Mouse (Mus musculus) kidney, postnatal 0 days (tissue): Measurements from ENCODE around the gene Hspa12a. TPM values are rescaled to one million over a fixed set of nuclear protein-coding genes. Genes with fewer than 3 reads are reported as not detected.

Experiments
- ATAC-seq: fragments of 200-750 bp; cut with Nextera tagmentation; replicated peaks from 2 replicates; pipeline ENCODE4 v1.8.0; 2017; ENCODE audit warnings: low read depth, moderate number of reproducible peaks, moderate TSS enrichment, moderate library complexity; ENCODE audit not compliant: low FRiP score
- DNase-seq: peaks from one replicate; pipeline ENCODE4 v3.0.0-alpha.2; 2016; ENCODE audit warnings: low spot score
- H3K27ac ChIP-seq: fragments of 300-500 bp; sonication (generic); 2 replicates; pipeline ENCODE4 v1.5.1; 2014; ENCODE audit warnings: mild to moderate bottlenecking
- H3K27me3 ChIP-seq: fragments of 300-500 bp; sonication (generic); 2 replicates; pipeline ENCODE4 v1.6.1; 2014; ENCODE audit warnings: low read length, mixed read lengths; ENCODE audit not compliant: insufficient read depth
- H3K36me3 ChIP-seq: fragments of 300-500 bp; sonication (generic); 2 replicates; pipeline ENCODE4 v1.6.1; 2014; ENCODE audit warnings: low read length, mixed read lengths; ENCODE audit not compliant: insufficient read depth
- H3K4me1 ChIP-seq: fragments of 300-500 bp; sonication (generic); replicated peaks from 2 replicates; pipeline ENCODE4 v1.6.1; 2014; ENCODE audit warnings: antibody characterized with exemption, low read length, mixed read lengths; ENCODE audit not compliant: insufficient read depth
- H3K4me2 ChIP-seq: fragments of 300-500 bp; sonication (generic); 2 replicates; pipeline ENCODE4 v1.6.1; 2014; ENCODE audit warnings: mild to moderate bottlenecking, low read length, moderate library complexity, mixed read lengths
- H3K4me3 ChIP-seq: fragments of 300-500 bp; sonication (generic); replicated peaks from 2 replicates; pipeline ENCODE4 v1.5.1; 2014; ENCODE audit warnings: low read depth, low read length
- H3K9ac ChIP-seq: fragments of 300-500 bp; sonication (generic); 2 replicates; pipeline ENCODE4 v1.6.1; 2014; ENCODE audit warnings: low read depth, low read length
- H3K9me3 ChIP-seq: fragments of 300-500 bp; sonication (generic); replicated peaks from 2 replicates; pipeline ENCODE4 v1.6.1; 2016; ENCODE audit warnings: low read length, inconsistent platforms, mixed read lengths
- CTCF ChIP-seq: IDR thresholded peaks from 2 replicates; pipeline ENCODE4 v1.5.1; 2016; ENCODE audit warnings: antibody characterized with exemption, low read depth, mild to moderate bottlenecking, moderate library complexity
- WGBS: fragments of 180-500 bp; shearing (Covaris S2); extraction: QIAGEN DNeasy Blood & Tissue Kit; methylation state at CpG from one replicate; pipeline ENCODE4 v1.1.7; 2014; 5-methylcytosine and 5-hydroxymethylcytosine counted together
- polyA plus RNA-seq: library from polyadenylated mRNA; unstranded; fragments of >200 nt; fragmentation: Nextera tagmentation; extraction: Ambion mirVana; gene quantifications from 2 replicates; pipeline ENCODE4 v1.2.1, GENCODE M21; 2015

The Hspa12a gene
- polyA plus RNA-seq, 1 experiment from 2014 or later, result 13.4 TPM

DNA sequence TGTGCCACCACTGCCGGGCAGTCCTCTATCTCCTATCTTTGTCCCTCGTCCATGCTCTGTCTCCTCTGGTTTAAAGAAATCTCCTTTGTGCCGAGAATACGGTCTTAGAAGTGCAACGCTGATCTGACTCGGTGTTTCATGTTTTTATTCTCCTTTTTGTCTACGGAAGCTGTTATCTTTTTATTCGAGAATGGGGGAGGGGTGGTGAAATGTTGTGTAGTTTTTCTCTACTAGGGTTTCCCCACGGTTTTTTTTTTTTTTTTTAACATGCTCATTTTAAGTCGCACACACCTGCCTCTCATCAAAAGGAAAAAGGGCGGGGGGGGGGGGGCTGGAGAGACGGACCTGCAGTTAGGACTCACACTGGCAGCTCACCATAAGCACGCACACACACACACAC lies 8.8 kb upstream of the Hspa12a start:
- WGBS, result 71% methylated on average over 13 of the region's 13 CpGs
- Histone ChIP-seq H3K4me3 (no peak overlapping the region), H3K9me3 (no peaks in the 10 kb centered on the region), H3K9ac (no peak overlapping the region), H3K4me2 (no peak overlapping the region), H3K4me1 (no peaks in the 10 kb centered on the region), H3K27me3 (no peaks in the 10 kb centered on the region), H3K27ac (no peak overlapping the region), H3K36me3 (no peaks in the 10 kb centered on the region)
- DNase-seq (no peak), ATAC-seq (no peak)
- TF ChIP-seq CTCF, result no peak

DNA sequence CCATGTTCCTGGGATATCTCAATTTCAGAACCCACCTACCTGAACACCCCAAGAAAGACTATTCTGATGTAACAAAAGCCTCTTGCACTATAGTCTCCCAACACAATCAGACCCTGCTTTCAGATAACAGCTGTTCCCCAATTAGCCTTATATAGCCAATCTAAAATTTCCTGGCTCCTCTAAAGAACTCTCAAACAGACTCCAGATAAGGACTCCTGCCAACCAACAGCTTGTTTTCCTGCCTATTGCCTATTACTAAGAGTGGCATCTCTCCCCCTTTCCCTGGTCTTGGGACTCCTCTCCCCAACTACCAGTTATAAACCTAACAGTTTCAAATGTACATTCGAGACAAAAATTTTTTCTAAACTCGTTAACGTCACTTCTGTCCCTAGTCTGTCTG lies 8.1 kb upstream of the Hspa12a start:
- Histone ChIP-seq H3K9ac (no peak overlapping the region), H3K27me3 (no peaks in the 10 kb centered on the region), H3K9me3 (no peaks in the 10 kb centered on the region), H3K4me2 (no peak overlapping the region), H3K27ac (no peak overlapping the region), H3K4me3 (no peak overlapping the region), H3K36me3 (no peaks in the 10 kb centered on the region), H3K4me1 (no peaks in the 10 kb centered on the region)
- 87% methylated on average over 3 of the region's 3 CpGs for WGBS
- ATAC-seq, result no peak
- no peak for TF ChIP-seq CTCF
- no peak for DNase-seq

DNA sequence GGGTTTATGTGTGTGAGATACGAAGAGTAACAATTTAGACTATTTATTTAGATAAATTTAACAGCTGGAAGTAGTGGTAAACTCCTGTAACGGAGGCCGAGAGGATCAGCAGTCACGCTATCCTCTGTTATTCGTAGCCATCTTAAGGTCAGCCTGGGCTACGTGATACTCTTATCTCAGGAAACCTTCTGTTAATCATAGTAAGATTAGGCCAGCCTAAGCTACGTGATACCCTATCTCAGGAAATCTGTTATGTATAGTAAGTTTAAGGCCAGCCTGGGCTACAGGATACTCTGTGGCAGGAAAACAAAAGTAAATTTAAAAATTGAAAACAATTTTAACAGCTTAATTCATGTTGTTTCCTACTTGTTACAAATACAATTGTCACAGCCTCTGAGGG lies 2.5 kb upstream of the Hspa12a start:
- Histone ChIP-seq H3K4me1 (no peaks in the 10 kb centered on the region), H3K27ac (no peak overlapping the region), H3K4me3 (no peak overlapping the region), H3K9ac (no peak overlapping the region), H3K27me3 (no peaks in the 10 kb centered on the region), H3K36me3 (no peaks in the 10 kb centered on the region), H3K4me2 (no peak overlapping the region), H3K9me3 (no peaks in the 10 kb centered on the region)
- ATAC-seq (no peak), DNase-seq (no peak)
- WGBS, result 84% methylated on average over 7 of the region's 7 CpGs
- TF ChIP-seq CTCF, result no peak

DNA sequence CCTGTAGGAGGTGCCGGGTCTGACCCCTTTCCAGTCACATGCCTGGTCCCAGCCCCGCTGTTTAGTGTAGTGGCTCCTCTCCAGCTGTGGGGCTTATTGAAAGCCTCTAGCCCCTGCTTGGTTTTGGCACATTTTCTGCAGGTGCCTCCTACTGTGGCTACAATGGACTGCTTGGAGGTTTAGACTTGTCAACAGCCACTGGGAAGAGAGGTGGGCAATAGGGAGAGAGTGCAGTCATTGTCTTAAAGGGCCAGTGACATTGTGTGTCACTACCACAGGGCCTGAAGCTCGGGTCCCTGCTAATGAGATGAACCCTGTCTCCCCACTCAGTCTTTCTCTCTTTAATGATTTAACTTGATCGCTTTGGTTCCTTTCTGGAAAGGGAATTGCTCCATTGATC lies 10.4 kb downstream of the Hspa12a start:
- 24% methylated on average over 4 of the region's 4 CpGs for WGBS
- no peaks in the 10 kb centered on the region; the same call in 1 of the 2 replicates for H3K27me3 ChIP-seq
- DNase-seq (no peak), ATAC-seq (no peak)
- H3K27ac ChIP-seq, result no peak overlapping the region
- H3K4me2 ChIP-seq, result no peak overlapping the region
- TF ChIP-seq CTCF, result no peak
- H3K4me3 ChIP-seq, result no peak overlapping the region
- H3K9me3 ChIP-seq, result no peaks in the 10 kb centered on the region
- H3K4me1 ChIP-seq, result no peaks in the 10 kb centered on the region
- H3K36me3 ChIP-seq, result no peaks in the 10 kb centered on the region
- no peak overlapping the region for H3K9ac ChIP-seq

DNA sequence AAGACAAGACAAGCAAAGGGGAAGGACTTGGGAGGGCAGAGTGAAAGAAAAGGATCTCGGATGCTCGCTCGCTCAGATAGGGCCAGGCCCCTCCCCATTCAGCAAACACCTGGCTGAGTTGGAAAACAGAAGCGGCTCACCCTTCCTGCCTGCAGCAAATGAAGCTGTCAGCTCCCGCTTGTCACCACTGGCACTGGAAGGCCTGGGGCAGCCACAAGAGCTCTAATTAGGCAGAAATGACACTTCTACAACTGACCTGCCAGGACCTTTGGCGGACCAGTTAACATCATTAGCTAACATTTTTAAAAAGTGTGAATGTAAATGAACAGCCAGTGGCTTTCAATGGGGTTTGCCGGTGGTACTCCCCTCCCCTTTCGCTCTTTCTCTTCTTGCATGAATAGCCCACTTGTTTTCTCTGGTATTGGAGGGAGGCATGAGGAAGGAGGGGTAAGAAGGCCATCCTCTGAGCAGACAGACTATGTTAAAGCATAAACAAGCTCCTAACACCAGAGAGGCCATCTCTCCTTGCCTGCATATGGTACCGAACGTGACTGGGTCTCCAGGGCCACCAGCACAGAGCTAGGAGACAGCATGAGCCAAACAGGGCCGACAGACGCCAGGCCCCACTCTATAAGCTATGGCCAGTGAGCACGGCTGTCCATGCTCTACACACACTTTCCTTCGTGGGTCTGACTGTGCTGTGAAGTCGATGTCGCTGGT lies 12.2 kb downstream of the Hspa12a start:
- Histone ChIP-seq H3K9ac (no peak overlapping the region), H3K36me3 (no peaks in the 10 kb centered on the region), H3K4me1 (no peaks in the 10 kb centered on the region), H3K4me3 (no peak overlapping the region), H3K27ac (no peak overlapping the region), H3K27me3 (no peaks in the 10 kb centered on the region; the same call in 1 of the 2 replicates), H3K4me2 (no peak overlapping the region), H3K9me3 (no peaks in the 10 kb centered on the region)
- TF ChIP-seq CTCF, result no peak
- ATAC-seq (no peak), DNase-seq (no peak)
- 48% methylated on average over 16 of the region's 16 CpGs for WGBS

DNA sequence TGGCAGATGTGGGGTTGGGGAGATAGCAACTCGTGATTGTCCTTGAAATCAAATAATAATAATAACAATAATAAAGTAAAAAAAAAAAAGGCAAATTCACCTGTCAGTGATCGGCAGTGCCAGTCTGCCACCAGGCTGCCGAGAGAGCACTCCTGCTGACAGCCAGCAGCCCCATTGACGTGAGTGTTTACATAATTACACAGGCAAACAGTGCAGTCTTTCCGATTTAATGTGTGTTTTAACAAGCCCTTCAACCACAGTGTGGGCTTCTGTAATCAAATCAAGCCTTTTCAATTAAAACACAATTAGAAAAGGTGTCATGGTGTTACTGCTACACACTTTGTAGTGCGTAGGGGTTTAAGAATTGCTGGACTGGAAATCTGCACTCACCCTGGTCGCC lies 24.3 kb downstream of the Hspa12a start:
- Histone ChIP-seq H3K4me1 (0 out of 2 replicates have a peak, but pooled peaks cover 4% of the 10 kb centered on the region), H3K36me3 (no peaks in the 10 kb centered on the region), H3K9me3 (no peaks in the 10 kb centered on the region), H3K4me2 (peak overlapping the region; percentile 44), H3K4me3 (no peak overlapping the region), H3K27ac (no peak overlapping the region), H3K9ac (no peak overlapping the region), H3K27me3 (no peaks in the 10 kb centered on the region)
- no peak for ATAC-seq
- no peak for TF ChIP-seq CTCF
- no peak for DNase-seq
- WGBS, result 11% methylated on average over 7 of the region's 7 CpGs
